Mouse (Mus musculus) cortical plate, adult 2 months (tissue): ENCODE measurements around the gene Cyp21a1.

Source experiments
- CTCF ChIP-seq: fragments of 200-500 bp; IDR thresholded peaks from 2 replicates; pipeline ENCODE4 v1.5.1; 2011; ENCODE audit warnings: mild to moderate bottlenecking, control low read depth, low read length; ENCODE audit not compliant: insufficient read depth; ENCODE audit errors: extremely low read depth
- POLR2A ChIP-seq: fragments of 200-500 bp; IDR thresholded peaks from 2 replicates; pipeline ENCODE4 v1.6.1; 2011; ENCODE audit warnings: mild to moderate bottlenecking, low read length, control low read depth; ENCODE audit not compliant: insufficient read depth; ENCODE audit errors: extremely low read depth

GRCm38 (mm10) chr17:34761471-34761870, 42.9 kb downstream of the Cyp21a1 start:
- TF ChIP-seq CTCF (no peak), POLR2A (no peak)
